Mouse (Mus musculus): ENCODE results near the gene Plcb3. TPM values are rescaled to one million over a fixed set of nuclear protein-coding genes. Genes with fewer than 3 reads are reported as not detected.

Gene Plcb3
- polyA plus RNA-seq, 1 experiment from 2014 or later: 10.4 TPM

Other genes with a start within 250 kb of the Plcb3 start
- gene Rps6ka4, start 135.8 kb downstream of the Plcb3 start, polyA plus RNA-seq (2015; fragmentation: Nextera tagmentation; extraction: Ambion mirVana): 11.4 and 13.0 TPM in 2 replicates
- gene Ccdc88b, start 118.3 kb downstream of the Plcb3 start, polyA plus RNA-seq (2015; fragmentation: Nextera tagmentation; extraction: Ambion mirVana): 7.4 and 10.9 TPM in 2 replicates
- gene Trmt112, start 66.8 kb downstream of the Plcb3 start, polyA plus RNA-seq (2015; fragmentation: Nextera tagmentation; extraction: Ambion mirVana): 127 and 129 TPM in 2 replicates
- gene Prdx5, start 66.4 kb downstream of the Plcb3 start, polyA plus RNA-seq (2015; fragmentation: Nextera tagmentation; extraction: Ambion mirVana): 259 and 334 TPM in 2 replicates
- 7.2 and 9.0 TPM in 2 replicates for gene Esrra, start 54.7 kb downstream of the Plcb3 start, polyA plus RNA-seq (2015; fragmentation: Nextera tagmentation; extraction: Ambion mirVana)
- 1.2 and 2.1 TPM in 2 replicates for gene Catsperz, start 51.1 kb downstream of the Plcb3 start, polyA plus RNA-seq (2015; fragmentation: Nextera tagmentation; extraction: Ambion mirVana)
- gene Kcnk4, start 42.0 kb downstream of the Plcb3 start, polyA plus RNA-seq (2015; fragmentation: Nextera tagmentation; extraction: Ambion mirVana): 0.20 and 0.28 TPM in 2 replicates
- 35.9 and 43.8 TPM in 2 replicates for gene Bad, start 34.6 kb downstream of the Plcb3 start, polyA plus RNA-seq (2015; fragmentation: Nextera tagmentation; extraction: Ambion mirVana)
- 11.0 and 14.9 TPM in 2 replicates for gene Gpr137, start 34.0 kb downstream of the Plcb3 start, polyA plus RNA-seq (2015; fragmentation: Nextera tagmentation; extraction: Ambion mirVana)
- gene Ppp1r14b, start 1.5 kb downstream of the Plcb3 start, polyA plus RNA-seq (2015; fragmentation: Nextera tagmentation; extraction: Ambion mirVana): 102 and 119 TPM in 2 replicates
- gene Fkbp2, start 4.0 kb upstream of the Plcb3 start, polyA plus RNA-seq (2015; fragmentation: Nextera tagmentation; extraction: Ambion mirVana): 70.3 and 74.9 TPM in 2 replicates
- gene Vegfb, start 11.2 kb upstream of the Plcb3 start, polyA plus RNA-seq (2015; fragmentation: Nextera tagmentation; extraction: Ambion mirVana): 14.6 and 17.7 TPM in 2 replicates
- gene Dnajc4, start 16.1 kb upstream of the Plcb3 start, polyA plus RNA-seq (2015; fragmentation: Nextera tagmentation; extraction: Ambion mirVana): 14.3 and 18.0 TPM in 2 replicates
- 14.0 and 15.2 TPM in 2 replicates for gene Nudt22, start 19.6 kb upstream of the Plcb3 start, polyA plus RNA-seq (2015; fragmentation: Nextera tagmentation; extraction: Ambion mirVana)
- gene Trpt1, start 19.7 kb upstream of the Plcb3 start, polyA plus RNA-seq (2015; fragmentation: Nextera tagmentation; extraction: Ambion mirVana): 3.2 and 3.7 TPM in 2 replicates
- gene Fermt3, start 43.0 kb upstream of the Plcb3 start, polyA plus RNA-seq (2015; fragmentation: Nextera tagmentation; extraction: Ambion mirVana): 123 and 124 TPM in 2 replicates
- gene Stip1, start 63.5 kb upstream of the Plcb3 start, polyA plus RNA-seq (2015; fragmentation: Nextera tagmentation; extraction: Ambion mirVana): 72.5 and 74.9 TPM in 2 replicates
- gene Macrod1, start 80.3 kb upstream of the Plcb3 start, polyA plus RNA-seq (2015; fragmentation: Nextera tagmentation; extraction: Ambion mirVana): 7.3 and 8.6 TPM in 2 replicates
- gene Flrt1, start 129.3 kb upstream of the Plcb3 start, polyA plus RNA-seq (2015; fragmentation: Nextera tagmentation; extraction: Ambion mirVana): 0.24 and 0.40 TPM in 2 replicates
- 72.8 and 81.2 TPM in 2 replicates for gene Otub1, start 229.8 kb upstream of the Plcb3 start, polyA plus RNA-seq (2015; fragmentation: Nextera tagmentation; extraction: Ambion mirVana)
- gene Cox8a, start 241.1 kb upstream of the Plcb3 start, polyA plus RNA-seq (2015; fragmentation: Nextera tagmentation; extraction: Ambion mirVana): 818 and 869 TPM in 2 replicates